Mouse (Mus musculus): Measurements from ENCODE around the gene Rab28. TPM values are rescaled to one million over a fixed set of nuclear protein-coding genes. Genes with fewer than 3 reads are reported as not detected.
"Not testable (repeated sequence)": the region's sequence is repeated elsewhere in the genome, so short reads cannot be mapped to it uniquely, and the experiment has no call there.

The Rab28 gene
- polyA plus RNA-seq, 1 experiment from 2014 or later, result 56.6 TPM

GRCm38 (mm10) chr5:41725573-41725972 lies 17.6 kb upstream of the Rab28 start:
- WGBS, result 46% methylated on average over 6 of the region's 6 CpGs
- no peaks in the 10 kb centered on the region for H3K4me1 ChIP-seq
- no peaks in the 10 kb centered on the region for H3K27me3 ChIP-seq
- ATAC-seq (replicated peaks; ENCODE audit: low FRiP score), result peak; percentile 90
- no peak overlapping the region for H3K27ac ChIP-seq
- H3K9ac ChIP-seq, result no peak overlapping the region
- H3K4me3 ChIP-seq (replicated peaks), result no peak overlapping the region
- no peaks in the 10 kb centered on the region for H3K36me3 ChIP-seq
- H3K9me3 ChIP-seq (replicated peaks), result no peaks in the 10 kb centered on the region
- no peak overlapping the region for H3K4me2 ChIP-seq

- Histone ChIP-seq H3K36me3 (no peaks in the 10 kb centered on the region), H3K4me3 (replicated peaks) (peak overlapping the region; percentile 94), H3K9me3 (replicated peaks) (no peaks in the 10 kb centered on the region), H3K4me2 (peak overlapping the region; percentile 95), H3K27ac (peak overlapping the region; percentile 92), H3K27me3 (no peaks in the 10 kb centered on the region), H3K9ac (peak overlapping the region; percentile 82), H3K4me1 (peaks cover 9% of the 10 kb centered on the region)
- WGBS, result 1% methylated on average over 63 of the region's 63 CpGs
- peak; percentile 94 for ATAC-seq (replicated peaks; ENCODE audit: low FRiP score)
Measured at GRCm38 (mm10) chr5:41707115-41708015, 592 bp downstream of the Rab28 start.

- Histone ChIP-seq H3K4me3 (replicated peaks) (peak overlapping the region; percentile 94), H3K4me1 (peaks cover 9% of the 10 kb centered on the region), H3K27ac (no peak overlapping the region), H3K36me3 (no peaks in the 10 kb centered on the region), H3K4me2 (peak overlapping the region; percentile 95), H3K27me3 (no peaks in the 10 kb centered on the region), H3K9ac (peak overlapping the region; percentile 82), H3K9me3 (replicated peaks) (no peaks in the 10 kb centered on the region)
- ATAC-seq (replicated peaks; ENCODE audit: low FRiP score), result no peak
- WGBS, result 5% methylated on average over 9 of the region's 9 CpGs
Measured at GRCm38 (mm10) chr5:41706777-41707114, 1.2 kb downstream of the Rab28 start.

GRCm38 (mm10) chr5:41701085-41701484 lies 6.9 kb downstream of the Rab28 start:
- not testable (repeated sequence) for H3K27me3 ChIP-seq; ATAC-seq (replicated peaks; ENCODE audit: low FRiP score); H3K36me3 ChIP-seq; H3K4me3 ChIP-seq (replicated peaks); H3K4me2 ChIP-seq; H3K9ac ChIP-seq; H3K4me1 ChIP-seq; H3K9me3 ChIP-seq (replicated peaks); H3K27ac ChIP-seq
- WGBS, result 79% methylated on average over 4 of the region's 4 CpGs

- Histone ChIP-seq H3K4me1 (no peaks in the 10 kb centered on the region), H3K27me3 (no peaks in the 10 kb centered on the region), H3K9ac (no peak overlapping the region), H3K36me3 (no peaks in the 10 kb centered on the region), H3K9me3 (replicated peaks) (no peaks in the 10 kb centered on the region), H3K4me3 (replicated peaks) (no peak overlapping the region), H3K4me2 (no peak overlapping the region), H3K27ac (no peak overlapping the region)
- ATAC-seq (replicated peaks; ENCODE audit: low FRiP score), result no peak
Measured at GRCm38 (mm10) chr5:41697958-41698357, 10.0 kb downstream of the Rab28 start.

- no peaks in the 10 kb centered on the region for H3K27me3 ChIP-seq
- H3K4me3 ChIP-seq (replicated peaks), result no peak overlapping the region
- H3K27ac ChIP-seq, result no peak overlapping the region
- no peak overlapping the region for H3K9ac ChIP-seq
- 0 out of 2 replicates have a peak, but pooled peaks cover 6% of the 10 kb centered on the region for H3K36me3 ChIP-seq
- ATAC-seq (replicated peaks; ENCODE audit: low FRiP score), result no peak
- no peak overlapping the region for H3K4me2 ChIP-seq
- no peaks in the 10 kb centered on the region for H3K4me1 ChIP-seq
- no peaks in the 10 kb centered on the region for H3K9me3 ChIP-seq (replicated peaks)
Measured at GRCm38 (mm10) chr5:41685016-41685415, 22.9 kb downstream of the Rab28 start.

- Histone ChIP-seq H3K9ac (no peak overlapping the region), H3K36me3 (0 out of 2 replicates have a peak, but pooled peaks cover 6% of the 10 kb centered on the region), H3K27ac (no peak overlapping the region), H3K4me2 (no peak overlapping the region), H3K4me1 (no peaks in the 10 kb centered on the region), H3K9me3 (replicated peaks) (no peaks in the 10 kb centered on the region), H3K4me3 (replicated peaks) (no peak overlapping the region), H3K27me3 (no peaks in the 10 kb centered on the region)
- ATAC-seq (replicated peaks; ENCODE audit: low FRiP score), result no peak
- 93% methylated on average over 2 of the region's 2 CpGs for WGBS
Measured at GRCm38 (mm10) chr5:41683976-41684375, 24.0 kb downstream of the Rab28 start.

- Histone ChIP-seq H3K4me2 (no peak overlapping the region), H3K4me1 (no peaks in the 10 kb centered on the region), H3K9me3 (replicated peaks) (no peaks in the 10 kb centered on the region), H3K27me3 (no peaks in the 10 kb centered on the region), H3K36me3 (no peaks in the 10 kb centered on the region), H3K27ac (no peak overlapping the region), H3K4me3 (replicated peaks) (no peak overlapping the region), H3K9ac (no peak overlapping the region)
- no peak for ATAC-seq (replicated peaks; ENCODE audit: low FRiP score)
- WGBS, result 91% methylated on average over 6 of the region's 6 CpGs
Measured at GRCm38 (mm10) chr5:41666012-41666411, 41.9 kb downstream of the Rab28 start.

- no peaks in the 10 kb centered on the region for H3K9me3 ChIP-seq (replicated peaks)
- WGBS, result 72% methylated on average over 2 of the region's 2 CpGs
- ATAC-seq (replicated peaks; ENCODE audit: low FRiP score), result no peak
- no peaks in the 10 kb centered on the region for H3K4me1 ChIP-seq
- no peak overlapping the region for H3K4me3 ChIP-seq (replicated peaks)
- no peaks in the 10 kb centered on the region for H3K27me3 ChIP-seq
- H3K9ac ChIP-seq, result no peak overlapping the region
- no peak overlapping the region for H3K27ac ChIP-seq
- no peak overlapping the region for H3K4me2 ChIP-seq
- no peaks in the 10 kb centered on the region for H3K36me3 ChIP-seq
Measured at GRCm38 (mm10) chr5:41636793-41637192, 71.2 kb downstream of the Rab28 start.

- H3K36me3 ChIP-seq, result no peaks in the 10 kb centered on the region
- H3K9ac ChIP-seq, result no peak overlapping the region
- ATAC-seq (replicated peaks; ENCODE audit: low FRiP score), result 0 out of 2 replicates have a peak, but pooled peaks have one; percentile 33
- no peak overlapping the region for H3K27ac ChIP-seq
- WGBS, result 73% methylated on average over 7 of the region's 7 CpGs
- H3K4me3 ChIP-seq (replicated peaks), result no peak overlapping the region
- no peaks in the 10 kb centered on the region for H3K9me3 ChIP-seq (replicated peaks)
- H3K4me2 ChIP-seq, result no peak overlapping the region
- no peaks in the 10 kb centered on the region for H3K27me3 ChIP-seq
- H3K4me1 ChIP-seq, result no peaks in the 10 kb centered on the region
Measured at GRCm38 (mm10) chr5:41627224-41628144, 80.5 kb downstream of the Rab28 start.

- Histone ChIP-seq H3K9me3 (replicated peaks) (no peaks in the 10 kb centered on the region), H3K9ac (no peak overlapping the region), H3K36me3 (no peaks in the 10 kb centered on the region), H3K4me2 (no peak overlapping the region), H3K4me3 (replicated peaks) (no peak overlapping the region), H3K4me1 (no peaks in the 10 kb centered on the region), H3K27me3 (no peaks in the 10 kb centered on the region), H3K27ac (no peak overlapping the region)
- ATAC-seq (replicated peaks; ENCODE audit: low FRiP score), result no peak
- WGBS, result 53% methylated on average over 7 of the region's 7 CpGs
Measured at GRCm38 (mm10) chr5:41625544-41625943, 82.4 kb downstream of the Rab28 start.

- H3K9me3 ChIP-seq (replicated peaks), result no peaks in the 10 kb centered on the region
- ATAC-seq (replicated peaks; ENCODE audit: low FRiP score), result no peak
- H3K4me3 ChIP-seq (replicated peaks), result no peak overlapping the region
- no peaks in the 10 kb centered on the region for H3K27me3 ChIP-seq
- no peak overlapping the region for H3K27ac ChIP-seq
- WGBS, result 87% methylated on average over 3 of the region's 3 CpGs
- H3K4me1 ChIP-seq, result no peaks in the 10 kb centered on the region
- H3K36me3 ChIP-seq, result no peaks in the 10 kb centered on the region
- H3K9ac ChIP-seq, result no peak overlapping the region
- H3K4me2 ChIP-seq, result no peak overlapping the region
Measured at GRCm38 (mm10) chr5:41621748-41622147, 86.2 kb downstream of the Rab28 start.
